Mouse (Mus musculus) hindbrain, postnatal 0 days (tissue): ENCODE measurements around the gene Eif2ak2. TPM values are rescaled to one million over a fixed set of nuclear protein-coding genes. Genes with fewer than 3 reads are reported as not detected.

ENCODE experiments used
- ATAC-seq: fragments of 200-750 bp; cut with Nextera tagmentation; 2 replicates; pipeline ENCODE4 v1.8.0; 2017; ENCODE audit warnings: mild to moderate bottlenecking, moderate TSS enrichment, moderate library complexity
- DNase-seq: peaks from one replicate; pipeline ENCODE4 v3.0.0-alpha.2; 2015; ENCODE audit warnings: low spot score
- H3K27ac ChIP-seq: fragments of 300-500 bp; sonication (generic); 2 replicates; pipeline ENCODE4 v1.5.1; 2014; ENCODE audit warnings: mild to moderate bottlenecking
- H3K27me3 ChIP-seq: fragments of 300-500 bp; sonication (generic); 2 replicates; pipeline ENCODE4 v1.6.1; 2014; ENCODE audit warnings: low read length, mixed read lengths; ENCODE audit not compliant: insufficient read depth
- H3K36me3 ChIP-seq: fragments of 300-500 bp; sonication (generic); 2 replicates; pipeline ENCODE4 v1.6.1; 2014; ENCODE audit warnings: low read length, mixed read lengths; ENCODE audit not compliant: insufficient read depth
- H3K4me1 ChIP-seq: fragments of 300-500 bp; sonication (generic); 2 replicates; pipeline ENCODE4 v1.6.1; 2014; ENCODE audit warnings: antibody characterized with exemption, low read length, mixed read lengths; ENCODE audit not compliant: insufficient read depth
- H3K4me2 ChIP-seq: fragments of 300-500 bp; sonication (generic); 2 replicates; pipeline ENCODE4 v1.6.1; 2014; ENCODE audit warnings: low read depth, mild to moderate bottlenecking, low read length, moderate library complexity, mixed read lengths
- H3K4me3 ChIP-seq: fragments of 300-500 bp; sonication (generic); 2 replicates; pipeline ENCODE4 v1.5.1; 2014; ENCODE audit warnings: low read length
- H3K9ac ChIP-seq: fragments of 300-500 bp; sonication (generic); replicated peaks from 2 replicates; pipeline ENCODE4 v1.6.1; 2014; ENCODE audit warnings: mild to moderate bottlenecking, low read length, moderate library complexity, mixed read lengths
- H3K9me3 ChIP-seq: fragments of 300-500 bp; sonication (generic); 2 replicates; pipeline ENCODE4 v1.6.1; 2016; ENCODE audit warnings: low read length, mixed read lengths
- CTCF ChIP-seq: IDR thresholded peaks from 2 replicates; pipeline ENCODE4 v1.5.1; 2016; ENCODE audit warnings: antibody characterized with exemption, control low read depth, low read depth
- WGBS: fragments of 180-500 bp; shearing (Covaris S2); extraction: QIAGEN DNeasy Blood & Tissue Kit; methylation state at CpG from one replicate; pipeline ENCODE4 v1.1.7; 2014; 5-methylcytosine and 5-hydroxymethylcytosine counted together
- polyA plus RNA-seq: library from polyadenylated mRNA; unstranded; fragments of >200 nt; fragmentation: Nextera tagmentation; extraction: Ambion mirVana; gene quantifications from 2 replicates; pipeline ENCODE4 v1.2.1, GENCODE M21; 2015
- total RNA-seq: library from RNA; depleted of rRNA; stranded (reverse); fragments of >200 nt; gene quantifications from 2 replicates; pipeline ENCODE4 v1.2.3, GENCODE M21; 2014; rRNA removed

Eif2ak2 gene
- total RNA-seq = 5.1 and 6.3 TPM in 2 replicates
- polyA plus RNA-seq = 5.1 and 7.8 TPM in 2 replicates

- Histone ChIP-seq H3K4me2 (peak within 1 kb of the TSS; percentile 70), H3K4me1 (no peaks in the 10 kb centered on the region), H3K27me3 (no peaks in the 10 kb centered on the region), H3K27ac (peak within 1 kb of the TSS; percentile 79), H3K9ac (peak within 1 kb of the TSS; percentile 58), H3K4me3 (peak within 1 kb of the TSS; percentile 48), H3K36me3 (no peaks in the 10 kb centered on the region), H3K9me3 (no peaks in the 10 kb centered on the region)
- 3% methylated on average over 28 of the region's 28 CpGs for WGBS
- DNase-seq (peak; percentile 78), ATAC-seq (peak; percentile 96)
- no peak for TF ChIP-seq CTCF
These were observed at the start of gene Eif2ak2 for GRCm38 (mm10) chr17:78882401-78883112. Gene Eif2ak2 (minus strand): TSS chr17:78882573.

DNA sequence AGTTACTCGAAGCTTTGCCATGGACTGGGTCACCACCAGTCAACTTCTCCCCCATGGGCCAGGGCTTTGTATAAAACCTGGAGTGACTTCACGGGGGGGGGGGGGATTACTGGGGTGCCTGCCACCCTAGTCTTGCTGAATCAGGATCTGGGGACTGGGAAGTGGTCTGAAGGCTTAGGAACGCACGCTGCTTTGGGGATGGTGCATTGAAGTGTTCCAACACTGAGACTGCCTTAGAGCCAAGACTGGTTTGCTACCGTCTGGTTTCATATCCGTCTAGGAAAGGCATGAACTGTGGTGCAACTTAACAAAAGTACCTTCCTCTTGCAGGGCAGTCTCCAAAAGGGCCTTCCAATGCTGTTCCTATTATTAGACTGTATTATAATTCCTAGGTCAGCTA lies 35.3 kb upstream of the Eif2ak2 start:
- no peak for TF ChIP-seq CTCF

GRCm38 (mm10) chr17:78916899-78917298 lies 34.5 kb upstream of the Eif2ak2 start:
- H3K4me1 ChIP-seq = peaks cover 10% of the 10 kb centered on the region; the same call in 1 of the 2 replicates
- peak overlapping the region; percentile 84 for H3K27ac ChIP-seq
- no peak for ATAC-seq
- WGBS = 2% methylated on average over 11 of the region's 11 CpGs
- no peak for TF ChIP-seq CTCF
- peak overlapping the region; percentile 72 for H3K4me3 ChIP-seq
- DNase-seq = no peak
- peak overlapping the region; percentile 87 for H3K9ac ChIP-seq
- peak overlapping the region; percentile 89 for H3K4me2 ChIP-seq
- no peaks in the 10 kb centered on the region for H3K27me3 ChIP-seq
- H3K36me3 ChIP-seq = peaks cover 15% of the 10 kb centered on the region; the same call in 1 of the 2 replicates
- H3K9me3 ChIP-seq = no peaks in the 10 kb centered on the region

More for the DNA sequence above, 35.3 kb upstream of the Eif2ak2 start:
- WGBS = 38% methylated on average over 6 of the region's 6 CpGs
- H3K36me3 ChIP-seq = peaks cover 21% of the 10 kb centered on the region; the same call in 1 of the 2 replicates
- H3K27ac ChIP-seq = no peak overlapping the region
- DNase-seq (no peak), ATAC-seq (no peak)
- H3K9ac ChIP-seq = peak overlapping the region; percentile 87; the same call in 1 of the 2 replicates
- no peaks in the 10 kb centered on the region for H3K27me3 ChIP-seq
- no peaks in the 10 kb centered on the region for H3K9me3 ChIP-seq
- H3K4me2 ChIP-seq = peak overlapping the region; percentile 89
- H3K4me1 ChIP-seq = peaks cover 10% of the 10 kb centered on the region; the same call in 1 of the 2 replicates
- H3K4me3 ChIP-seq = no peak overlapping the region

GRCm38 (mm10) chr17:78916369-78916813 lies 34.0 kb upstream of the Eif2ak2 start, which contains the start of gene Cebpzos:
Gene Cebpzos (plus strand): TSS chr17:78916500.
- Histone ChIP-seq H3K36me3 (peaks cover 10% of the 10 kb centered on the region; the same call in 1 of the 2 replicates), H3K9me3 (no peaks in the 10 kb centered on the region), H3K27ac (peak within 1 kb of the TSS; percentile 84), H3K9ac (peak within 1 kb of the TSS; percentile 87), H3K27me3 (no peaks in the 10 kb centered on the region), H3K4me2 (peak within 1 kb of the TSS; percentile 89), H3K4me1 (peaks cover 10% of the 10 kb centered on the region; the same call in 1 of the 2 replicates), H3K4me3 (peak within 1 kb of the TSS; percentile 72)
- no peak; the same call in 1 of the 2 replicates for TF ChIP-seq CTCF
- ATAC-seq (peak; percentile 96), DNase-seq (peak; percentile 94)
- under 1% methylated on average over 37 of the region's 37 CpGs for WGBS

DNA sequence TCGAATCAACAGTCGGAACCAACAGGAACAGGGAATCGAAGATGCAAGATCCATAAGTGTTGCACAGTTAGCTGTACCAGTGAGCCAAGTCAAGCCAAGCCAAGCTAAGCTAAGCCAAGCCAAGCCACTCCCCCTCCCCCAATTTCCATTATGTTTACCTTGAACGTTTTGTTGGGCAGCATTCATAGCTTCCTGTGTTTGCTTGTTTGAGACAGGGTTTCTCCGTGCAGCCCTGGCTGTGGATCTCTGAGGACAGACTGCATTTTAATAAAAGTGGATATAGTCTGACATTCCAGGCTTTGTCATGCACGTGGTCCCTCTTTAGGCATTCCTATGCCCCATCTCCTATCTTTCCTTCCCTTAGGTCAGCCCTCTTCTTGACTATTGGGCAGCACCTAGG lies 33.4 kb upstream of the Eif2ak2 start:
- Histone ChIP-seq H3K27me3 (no peaks in the 10 kb centered on the region), H3K9me3 (no peaks in the 10 kb centered on the region), H3K4me3 (peak overlapping the region; percentile 72), H3K36me3 (peaks cover 5% of the 10 kb centered on the region; the same call in 1 of the 2 replicates), H3K4me1 (peaks cover 10% of the 10 kb centered on the region; the same call in 1 of the 2 replicates), H3K4me2 (peak overlapping the region; percentile 89), H3K9ac (peak overlapping the region; percentile 87), H3K27ac (peak overlapping the region; percentile 84)
- ATAC-seq (peak; percentile 25), DNase-seq (peak; percentile 32)
- 44% methylated on average over 6 of the region's 6 CpGs for WGBS
- no peak for TF ChIP-seq CTCF

GRCm38 (mm10) chr17:78913921-78914320 lies 31.5 kb upstream of the Eif2ak2 start:
- Histone ChIP-seq H3K9ac (no peak overlapping the region), H3K4me3 (no peak overlapping the region), H3K27me3 (no peaks in the 10 kb centered on the region), H3K9me3 (no peaks in the 10 kb centered on the region), H3K4me1 (peaks cover 10% of the 10 kb centered on the region; the same call in 1 of the 2 replicates), H3K4me2 (no peak overlapping the region), H3K36me3 (no peaks in the 10 kb centered on the region), H3K27ac (no peak overlapping the region)
- DNase-seq = no peak
- TF ChIP-seq CTCF = no peak
- WGBS = 80% methylated on average over 3 of the region's 3 CpGs
- no peak for ATAC-seq
